Mouse (Mus musculus): ENCODE results near the gene Itpkb.
A peak's percentile ranks its signal among the peaks of the same experiment; 100 is the strongest.

The Itpkb gene

GRCm38 (mm10) chr1:180314641-180315040 lies 15.6 kb upstream of the Itpkb start:
- no peak for DNase-seq (ENCODE audit: low spot score in 2 of 2)

DNA sequence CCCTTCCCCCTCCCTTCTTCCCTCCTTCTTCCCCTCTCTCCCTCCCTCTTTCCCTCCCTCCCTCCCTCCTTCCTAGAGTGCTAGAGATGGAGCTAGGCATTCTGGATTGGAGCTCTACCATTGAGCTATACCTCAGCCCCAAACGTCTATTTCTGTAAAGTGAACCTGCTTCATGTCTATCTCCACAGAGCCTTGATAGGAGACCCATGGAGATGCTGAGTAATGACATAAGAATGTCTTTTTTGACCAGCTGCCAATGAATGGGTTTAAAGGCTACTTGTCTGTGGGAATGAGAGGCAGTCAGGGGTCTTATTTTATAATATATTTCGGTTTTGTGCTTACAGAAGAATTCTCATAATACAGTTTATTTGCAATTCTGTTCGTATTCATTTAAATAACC lies 15.2 kb upstream of the Itpkb start:
- no peak for DNase-seq (ENCODE audit: low spot score in 2 of 2)

DNA sequence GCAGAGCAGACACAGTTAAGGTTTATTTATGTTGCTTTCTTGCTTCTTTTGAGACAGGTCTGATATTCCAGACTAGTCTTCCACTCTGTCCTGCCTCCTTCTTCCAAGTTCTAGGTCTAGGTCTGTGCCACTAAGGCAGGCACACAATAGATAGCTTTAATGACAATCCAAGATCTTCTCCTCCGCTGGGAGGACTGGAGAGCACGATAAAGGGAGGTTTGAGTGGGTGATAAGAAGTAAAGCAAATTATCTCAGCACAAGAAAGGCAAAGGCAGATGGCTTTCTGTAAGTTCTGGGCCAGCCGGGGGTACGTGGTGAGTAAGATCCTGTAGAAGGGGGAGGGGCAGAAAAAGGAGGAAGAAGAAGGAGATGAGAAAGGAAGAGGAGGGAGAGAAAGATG lies 12.8 kb upstream of the Itpkb start:
- no peak for DNase-seq (ENCODE audit: low spot score in 2 of 2)

DNA sequence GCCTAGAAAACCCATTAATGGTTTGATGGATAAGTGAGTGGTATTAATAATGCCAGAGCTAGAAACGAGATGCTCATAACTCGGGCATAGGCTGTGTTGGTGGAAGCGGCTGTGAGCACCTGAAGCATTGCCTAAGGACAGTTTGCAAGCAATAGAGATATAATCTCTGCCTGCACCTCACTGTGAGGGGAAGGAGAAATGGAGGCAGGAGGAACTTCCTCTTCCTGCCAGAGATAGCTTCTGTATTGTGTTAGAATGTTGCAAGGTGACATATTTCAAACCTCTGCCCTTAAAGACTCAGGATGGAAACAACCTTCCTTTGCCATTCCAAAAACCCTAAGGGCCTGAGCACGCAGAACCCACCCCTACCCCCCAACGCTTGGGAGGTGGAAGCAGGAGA lies 11.9 kb upstream of the Itpkb start:
- no peak for DNase-seq (ENCODE audit: low spot score in 2 of 2)

DNA sequence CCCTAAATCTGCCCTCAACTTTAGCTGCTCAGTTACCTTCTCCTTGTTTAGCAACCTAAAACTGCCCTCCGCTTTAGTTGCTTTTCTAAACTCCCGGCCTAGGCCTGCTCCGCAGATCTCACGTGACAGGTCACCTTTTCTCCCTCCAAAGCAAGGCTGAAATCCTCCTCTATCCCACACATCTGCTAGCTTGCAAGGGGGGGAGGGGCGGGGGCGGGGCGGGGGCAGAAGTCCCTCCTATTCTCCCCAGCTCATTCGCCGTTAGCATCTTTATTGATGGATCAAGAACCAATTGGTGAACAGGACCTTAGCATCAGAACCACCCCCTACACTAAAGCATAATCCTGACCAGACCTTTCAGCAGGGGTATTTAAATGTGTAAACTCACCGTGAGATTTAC lies 10.4 kb upstream of the Itpkb start:
- DNase-seq (ENCODE audit: low spot score in 2 of 2) = no peak

- DNase-seq (ENCODE audit: low spot score in 2 of 2) = no peak
These were observed 7.4 kb upstream of the Itpkb start for GRCm38 (mm10) chr1:180322896-180323295.

GRCm38 (mm10) chr1:180323491-180323890 lies 6.8 kb upstream of the Itpkb start:
- no peak for DNase-seq (ENCODE audit: low spot score in 2 of 2)

DNA sequence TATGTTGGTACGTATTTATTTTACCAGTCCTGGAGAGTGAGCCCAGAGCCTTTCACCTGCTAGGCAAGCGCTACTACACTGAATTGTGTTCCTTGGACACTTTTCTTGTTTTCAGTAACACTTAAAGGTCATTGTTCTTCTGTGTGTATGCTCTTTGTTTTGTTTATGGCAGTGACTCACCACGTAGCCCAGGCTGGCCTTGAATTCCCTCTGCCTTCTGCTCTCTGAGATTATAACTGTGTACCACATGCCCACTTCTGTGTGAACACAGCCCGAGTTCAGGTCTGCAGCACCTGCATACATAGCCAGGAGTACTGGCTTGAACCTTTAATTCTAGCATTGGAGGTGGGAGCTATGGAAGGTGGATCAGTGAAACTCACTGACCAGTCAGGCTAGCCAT lies 6.0 kb upstream of the Itpkb start:
- no peak for DNase-seq (ENCODE audit: low spot score in 2 of 2)

DNA sequence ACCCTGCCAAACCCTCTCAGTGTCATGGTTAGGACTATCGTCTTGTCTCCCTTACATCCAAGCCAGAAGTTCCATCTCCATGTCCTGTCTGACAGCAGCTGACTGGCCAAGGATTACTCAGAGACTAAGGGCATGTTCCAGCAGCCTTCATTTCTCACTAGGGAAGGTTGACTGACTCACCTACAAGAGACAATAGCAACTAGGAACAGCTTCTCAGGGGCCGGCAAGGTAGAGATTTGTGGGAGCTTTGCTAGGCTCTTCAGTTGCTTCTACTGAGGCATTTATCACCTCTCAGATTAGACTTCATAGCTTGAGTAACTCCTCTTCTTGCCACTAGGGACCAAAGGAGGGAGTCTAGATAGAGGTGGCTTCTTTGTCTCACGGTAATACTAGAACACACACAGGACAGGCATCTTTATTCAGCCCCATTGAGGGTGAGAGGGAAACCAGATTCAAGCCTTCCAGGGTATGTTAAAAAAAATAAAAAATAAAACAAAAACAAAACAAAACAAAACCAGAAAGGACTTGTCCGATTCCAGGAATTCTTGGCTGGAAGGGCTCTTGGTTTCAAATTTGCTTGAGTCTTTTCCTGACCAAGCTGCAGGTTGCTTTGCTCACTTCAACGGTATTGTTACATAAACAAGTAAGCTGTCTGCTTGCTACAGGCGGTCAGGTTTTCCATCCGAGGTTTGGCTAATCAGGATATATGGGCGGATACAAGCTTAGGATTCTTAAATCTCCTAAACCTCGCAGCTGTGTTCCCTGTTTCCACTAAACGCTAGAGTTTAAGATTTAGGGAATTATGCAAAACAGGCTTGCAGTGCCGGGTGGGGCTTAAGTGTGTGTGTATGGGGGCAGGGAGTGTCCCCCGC lies 1.3 kb upstream of the Itpkb start:
- DNase-seq (ENCODE audit: low spot score in 2 of 2) = no peak

- no peak for DNase-seq (ENCODE audit: low spot score in 2 of 2)
These were observed 579 bp upstream of the Itpkb start for GRCm38 (mm10) chr1:180329706-180330105.

DNA sequence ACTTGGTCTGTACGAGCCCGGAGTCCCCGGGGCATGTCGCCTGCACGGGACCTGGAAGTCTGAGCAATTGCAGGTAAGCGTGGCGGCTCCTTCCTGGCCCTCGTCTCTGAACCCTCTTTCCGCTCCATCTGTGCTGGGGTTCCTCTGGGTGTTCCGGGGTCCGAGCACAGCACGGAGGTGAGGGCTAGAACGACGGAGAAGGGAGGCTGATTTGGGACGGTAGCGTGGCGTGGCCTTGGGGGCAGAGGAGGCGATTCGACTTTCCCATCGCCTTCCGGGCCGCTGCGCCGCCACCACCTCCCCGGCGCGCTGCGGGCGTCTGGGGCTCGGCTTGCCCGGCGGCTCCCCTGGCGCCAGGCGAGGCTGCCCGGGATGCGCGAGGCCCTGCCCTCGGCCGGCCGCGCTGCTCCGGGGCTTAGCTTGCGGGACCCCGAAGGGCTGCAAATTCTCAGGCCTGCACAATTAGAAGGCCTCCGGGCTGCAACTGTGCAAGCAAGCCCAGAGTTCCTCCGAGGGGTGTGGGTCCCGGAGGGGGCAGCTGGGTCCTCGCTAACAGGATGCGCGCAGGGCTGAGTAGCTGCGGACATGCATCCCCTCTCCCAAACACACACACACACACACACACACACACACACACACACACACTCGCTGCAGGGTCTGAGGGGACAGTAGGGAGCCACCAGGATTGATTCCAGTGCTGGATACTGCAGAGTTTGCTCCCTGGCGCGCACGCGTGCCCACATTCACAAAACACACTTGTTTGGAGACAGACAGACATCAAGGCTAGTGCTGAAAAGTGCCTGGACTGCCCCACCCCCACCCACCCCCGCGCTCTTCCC lies 641 bp downstream of the Itpkb start:
- DNase-seq (ENCODE audit: low spot score in 2 of 2) = peak; percentile 51

- DNase-seq (ENCODE audit: low spot score in 2 of 2) = peak in 1 of 2 experiments; percentile 34
These were observed 1.3 kb downstream of the Itpkb start for GRCm38 (mm10) chr1:180331546-180332075.

GRCm38 (mm10) chr1:180332076-180332927 lies 2.0 kb downstream of the Itpkb start:
- DNase-seq (ENCODE audit: low spot score in 2 of 2) = peak; percentile 41 to 45

- DNase-seq (ENCODE audit: low spot score in 2 of 2) = no peak
These were observed 2.7 kb downstream of the Itpkb start for GRCm38 (mm10) chr1:180332928-180333440.

GRCm38 (mm10) chr1:180333588-180333987 lies 3.3 kb downstream of the Itpkb start:
- DNase-seq (ENCODE audit: low spot score in 2 of 2) = no peak

- no peak for DNase-seq (ENCODE audit: low spot score in 2 of 2)
These were observed 4.3 kb downstream of the Itpkb start for GRCm38 (mm10) chr1:180334541-180334940.

- DNase-seq (ENCODE audit: low spot score in 2 of 2) = no peak
These were observed 5.5 kb downstream of the Itpkb start for GRCm38 (mm10) chr1:180335513-180336375.

GRCm38 (mm10) chr1:180338358-180338757 lies 8.1 kb downstream of the Itpkb start:
- no peak for DNase-seq (ENCODE audit: low spot score in 2 of 2)

GRCm38 (mm10) chr1:180339143-180339542 lies 8.9 kb downstream of the Itpkb start:
- no peak for DNase-seq (ENCODE audit: low spot score in 2 of 2)

DNA sequence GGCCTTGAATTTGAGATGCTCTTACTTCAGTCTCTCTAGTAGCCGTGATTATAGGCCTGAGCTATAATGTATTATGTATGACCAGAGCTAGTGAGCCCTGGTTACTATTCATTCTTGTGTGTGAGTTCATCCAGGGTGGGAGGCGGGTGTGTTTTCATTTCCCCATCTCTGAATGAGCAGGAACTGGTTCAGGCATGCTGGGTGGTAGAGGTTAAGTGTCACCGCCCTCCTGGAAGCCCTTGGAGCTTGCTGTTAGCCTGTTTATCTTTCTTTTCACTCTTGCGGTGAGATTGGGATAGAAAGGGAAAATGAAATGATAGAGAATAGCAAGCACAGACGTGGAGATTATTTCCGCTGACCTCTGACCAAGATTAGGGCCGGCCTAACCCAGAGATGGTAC lies 12.7 kb downstream of the Itpkb start:
- DNase-seq (ENCODE audit: low spot score in 2 of 2) = no peak
